Mouse (Mus musculus): ENCODE measurements around the gene Zc4h2.

Gene Zc4h2

GRCm38 (mm10) chrX:95657804-95658599 is at the start of gene Zc4h2:
TSS of gene Zc4h2 (minus strand) at chrX:95658509.
- DNase-seq (ENCODE audit: low spot score) = peak; percentile 75

- DNase-seq (ENCODE audit: low spot score) = peak; percentile 5
These were observed 28.8 kb upstream of the Zc4h2 start for GRCm38 (mm10) chrX:95687119-95687518.

- no peak for DNase-seq (ENCODE audit: low spot score)
These were observed 23.9 kb upstream of the Zc4h2 start for GRCm38 (mm10) chrX:95682206-95682605.

GRCm38 (mm10) chrX:95658600-95659084 is 333 bp upstream of the Zc4h2 start:
- no peak for DNase-seq (ENCODE audit: low spot score)

- no peak for DNase-seq (ENCODE audit: low spot score)
These were observed 57.7 kb downstream of the Zc4h2 start for GRCm38 (mm10) chrX:95600609-95601008.
